Mouse (Mus musculus): ENCODE results near the gene Syne2. TPM values are rescaled to one million over a fixed set of nuclear protein-coding genes. Genes with fewer than 3 reads are reported as not detected.

The Syne2 gene
- polyA plus RNA-seq, 1 experiment = not detected

- no peak for TF ChIP-seq GATA1 (IDR thresholded peaks at IDR 0.05; ENCODE audit: low read length)
Measured at GRCm38 (mm10) chr12:75820216-75820615, 2.3 kb downstream of the Syne2 start.

- no peak for TF ChIP-seq GATA1 (IDR thresholded peaks at IDR 0.05; ENCODE audit: low read length)
Measured at GRCm38 (mm10) chr12:75822122-75822521, 4.2 kb downstream of the Syne2 start.

GRCm38 (mm10) chr12:75823475-75823874 lies 5.5 kb downstream of the Syne2 start:
- TF ChIP-seq GATA1 (IDR thresholded peaks at IDR 0.05; ENCODE audit: low read length) = no peak

GRCm38 (mm10) chr12:75825458-75825857 lies 7.5 kb downstream of the Syne2 start:
- no peak for TF ChIP-seq GATA1 (IDR thresholded peaks at IDR 0.05; ENCODE audit: low read length)

- TF ChIP-seq GATA1 (IDR thresholded peaks at IDR 0.05; ENCODE audit: low read length) = no peak
Measured at GRCm38 (mm10) chr12:75826699-75827353, 8.9 kb downstream of the Syne2 start.

GRCm38 (mm10) chr12:75827751-75828150 lies 9.8 kb downstream of the Syne2 start:
- TF ChIP-seq GATA1 (IDR thresholded peaks at IDR 0.05; ENCODE audit: low read length) = no peak

GRCm38 (mm10) chr12:75829616-75830015 lies 11.7 kb downstream of the Syne2 start:
- no peak for TF ChIP-seq GATA1 (IDR thresholded peaks at IDR 0.05; ENCODE audit: low read length)

- TF ChIP-seq GATA1 (IDR thresholded peaks at IDR 0.05; ENCODE audit: low read length) = no peak
Measured at GRCm38 (mm10) chr12:75833149-75833959, 15.4 kb downstream of the Syne2 start.

- TF ChIP-seq GATA1 (IDR thresholded peaks at IDR 0.05; ENCODE audit: low read length) = no peak
Measured at GRCm38 (mm10) chr12:75833960-75834729, 16.2 kb downstream of the Syne2 start.

GRCm38 (mm10) chr12:75836524-75836962 lies 18.6 kb downstream of the Syne2 start:
- no peak for TF ChIP-seq GATA1 (IDR thresholded peaks at IDR 0.05; ENCODE audit: low read length)

- TF ChIP-seq GATA1 (IDR thresholded peaks at IDR 0.05; ENCODE audit: low read length) = no peak
Measured at GRCm38 (mm10) chr12:75837462-75837861, 19.5 kb downstream of the Syne2 start.

- TF ChIP-seq GATA1 (IDR thresholded peaks at IDR 0.05; ENCODE audit: low read length) = no peak
Measured at GRCm38 (mm10) chr12:75839083-75839736, 21.3 kb downstream of the Syne2 start.

GRCm38 (mm10) chr12:75841183-75841582 lies 23.2 kb downstream of the Syne2 start:
- no peak for TF ChIP-seq GATA1 (IDR thresholded peaks at IDR 0.05; ENCODE audit: low read length)

GRCm38 (mm10) chr12:75844311-75844710 lies 26.4 kb downstream of the Syne2 start:
- no peak for TF ChIP-seq GATA1 (IDR thresholded peaks at IDR 0.05; ENCODE audit: low read length)

GRCm38 (mm10) chr12:75845070-75845469 lies 27.1 kb downstream of the Syne2 start:
- TF ChIP-seq GATA1 (IDR thresholded peaks at IDR 0.05; ENCODE audit: low read length) = no peak
